Mouse (Mus musculus) MEL-GATA-1-ER (cell line): ENCODE data around the gene Lbhd2.
A peak's percentile ranks its signal among the peaks of the same experiment; 100 is the strongest.

ENCODE experiments used
- DNase-seq: peaks from one replicate; pipeline ENCODE4 v3.0.0-alpha.2; 2012; ENCODE audit warnings: low read depth; ENCODE audit errors: extremely low read depth

Gene Lbhd2

DNA sequence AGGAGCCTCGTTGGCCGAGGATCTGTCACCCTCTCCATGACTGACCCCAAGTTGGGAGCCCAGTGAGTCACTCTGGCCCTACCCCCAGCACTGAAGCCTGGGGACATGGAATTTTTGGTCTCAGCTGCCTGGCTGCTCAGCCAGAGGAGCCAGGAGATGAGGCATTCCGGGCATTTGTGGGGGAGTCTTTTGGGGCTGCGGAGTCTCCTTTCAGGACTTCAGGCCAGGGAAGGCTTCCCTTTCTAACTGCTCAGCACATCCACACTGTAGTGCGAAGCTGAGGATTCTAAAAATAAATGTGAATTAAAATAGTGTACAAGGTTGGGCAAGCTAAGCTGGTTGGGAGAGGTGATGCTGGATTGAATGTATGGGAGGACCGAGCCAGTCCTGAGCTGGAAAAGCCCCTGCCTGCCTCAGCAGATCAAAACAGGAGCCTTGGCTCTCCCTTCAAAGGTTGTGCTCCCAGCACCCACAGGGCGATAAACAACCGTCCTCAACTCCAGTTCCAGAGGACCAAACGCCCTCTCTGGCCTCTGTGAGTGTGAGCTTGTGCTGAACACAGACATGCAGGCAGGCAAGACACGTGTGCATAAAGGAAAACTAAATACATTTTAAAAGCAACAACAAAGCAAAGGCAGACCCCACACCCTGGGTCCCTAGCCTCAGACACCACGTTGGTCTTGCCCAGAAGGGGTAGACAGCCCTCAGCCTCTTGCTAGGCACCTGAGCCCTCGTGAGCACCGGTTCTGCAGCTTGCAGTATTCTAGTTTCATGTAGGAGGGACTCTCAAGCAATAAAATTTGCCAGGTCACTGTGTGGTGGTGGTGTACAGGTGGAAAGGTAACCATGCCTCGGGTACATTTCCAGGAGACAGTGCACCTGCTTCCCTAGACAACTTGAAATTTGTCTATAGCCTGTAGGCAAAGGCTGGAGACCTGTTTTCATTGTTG, 24.5 kb downstream of the Lbhd2 start:
- DNase-seq, result no peak

- peak; percentile 65 for DNase-seq
Observed at GRCm38 (mm10) chr12:111432097-111432496, 25.5 kb downstream of the Lbhd2 start.

DNA sequence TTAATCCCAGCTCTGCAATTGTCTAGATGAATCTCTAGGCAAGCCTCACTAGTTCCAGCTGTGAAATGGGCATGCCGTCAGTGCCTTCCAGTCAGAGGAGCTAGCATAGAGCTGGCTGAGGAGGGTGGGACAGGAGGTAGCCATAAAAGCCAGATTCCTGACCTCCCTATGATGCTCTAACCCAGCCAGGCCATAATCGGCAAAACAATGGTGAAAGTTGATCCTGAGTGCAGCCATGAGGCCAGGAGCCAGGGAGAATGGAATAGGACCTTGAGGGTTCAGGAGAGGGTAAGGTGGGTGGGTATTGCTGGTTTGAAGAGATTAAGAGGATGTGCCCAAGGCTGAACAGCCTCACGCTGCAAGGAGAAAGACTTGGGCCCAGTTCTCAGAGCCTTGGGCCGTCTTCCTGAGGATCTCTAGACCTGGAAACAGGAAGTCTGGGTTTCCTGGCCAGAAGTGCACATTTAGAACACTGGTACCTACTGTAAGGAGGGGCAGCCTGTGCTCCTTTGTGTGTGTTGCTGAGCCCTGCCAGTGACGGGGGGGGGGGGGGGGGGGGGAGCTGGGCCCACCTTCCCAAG, 26.2 kb downstream of the Lbhd2 start:
- DNase-seq, result no peak

DNA sequence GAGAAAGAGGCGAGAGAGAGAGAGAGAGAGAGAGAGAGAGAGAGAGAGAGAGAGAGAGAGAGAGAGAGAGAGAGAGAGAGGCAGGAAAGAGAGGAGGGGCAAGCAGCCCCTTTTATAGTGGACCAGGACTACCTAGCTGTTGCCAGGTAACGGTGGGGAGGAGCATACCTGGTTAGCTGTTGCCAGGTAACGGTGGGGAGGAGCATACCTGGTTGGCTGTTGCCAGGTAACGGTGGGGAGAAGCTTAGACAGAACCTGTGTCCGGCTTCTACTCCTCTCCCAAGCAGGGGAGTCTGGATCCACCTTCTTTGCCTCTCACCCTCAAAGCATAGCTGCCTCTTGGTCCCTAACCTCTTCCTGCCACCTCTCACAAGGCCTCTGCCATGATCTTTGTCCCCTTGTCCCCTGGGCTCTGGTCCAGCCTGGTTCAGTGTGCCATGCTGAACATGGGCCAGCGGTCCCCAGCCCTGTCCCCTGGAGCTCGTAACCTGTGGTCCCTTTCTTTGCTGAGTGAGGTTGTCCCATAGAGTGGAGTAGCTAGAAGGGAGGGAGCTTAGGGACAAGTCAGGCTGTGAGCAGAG, 27.6 kb downstream of the Lbhd2 start:
- DNase-seq, result no peak

- DNase-seq, result peak; percentile 71
Observed at GRCm38 (mm10) chr12:111434745-111435327, 28.2 kb downstream of the Lbhd2 start.

- DNase-seq, result no peak
Observed at GRCm38 (mm10) chr12:111436170-111436569, 29.6 kb downstream of the Lbhd2 start.

GRCm38 (mm10) chr12:111436640-111437039, 30.0 kb downstream of the Lbhd2 start:
- no peak for DNase-seq

- no peak for DNase-seq
Observed at GRCm38 (mm10) chr12:111437222-111437900, 30.8 kb downstream of the Lbhd2 start.

- DNase-seq, result no peak
Observed at GRCm38 (mm10) chr12:111438850-111439249, 32.2 kb downstream of the Lbhd2 start.

GRCm38 (mm10) chr12:111440701-111441373, 34.2 kb downstream of the Lbhd2 start:
- no peak for DNase-seq

- peak; percentile 61 for DNase-seq
Observed at GRCm38 (mm10) chr12:111441523-111441922, 34.9 kb downstream of the Lbhd2 start.

- peak; percentile 90 for DNase-seq
Observed at GRCm38 (mm10) chr12:111442309-111443010, 35.9 kb downstream of the Lbhd2 start, which contains the start of gene Tnfaip2. Gene Tnfaip2, plus strand, starts transcription at chr12:111442469.

- peak; percentile 92 for DNase-seq
Observed at GRCm38 (mm10) chr12:111443011-111443870, 36.6 kb downstream of the Lbhd2 start.

- DNase-seq, result no peak
Observed at GRCm38 (mm10) chr12:111443921-111444831, 37.6 kb downstream of the Lbhd2 start.

- DNase-seq, result no peak
Observed at GRCm38 (mm10) chr12:111445161-111445889, 38.7 kb downstream of the Lbhd2 start.

DNA sequence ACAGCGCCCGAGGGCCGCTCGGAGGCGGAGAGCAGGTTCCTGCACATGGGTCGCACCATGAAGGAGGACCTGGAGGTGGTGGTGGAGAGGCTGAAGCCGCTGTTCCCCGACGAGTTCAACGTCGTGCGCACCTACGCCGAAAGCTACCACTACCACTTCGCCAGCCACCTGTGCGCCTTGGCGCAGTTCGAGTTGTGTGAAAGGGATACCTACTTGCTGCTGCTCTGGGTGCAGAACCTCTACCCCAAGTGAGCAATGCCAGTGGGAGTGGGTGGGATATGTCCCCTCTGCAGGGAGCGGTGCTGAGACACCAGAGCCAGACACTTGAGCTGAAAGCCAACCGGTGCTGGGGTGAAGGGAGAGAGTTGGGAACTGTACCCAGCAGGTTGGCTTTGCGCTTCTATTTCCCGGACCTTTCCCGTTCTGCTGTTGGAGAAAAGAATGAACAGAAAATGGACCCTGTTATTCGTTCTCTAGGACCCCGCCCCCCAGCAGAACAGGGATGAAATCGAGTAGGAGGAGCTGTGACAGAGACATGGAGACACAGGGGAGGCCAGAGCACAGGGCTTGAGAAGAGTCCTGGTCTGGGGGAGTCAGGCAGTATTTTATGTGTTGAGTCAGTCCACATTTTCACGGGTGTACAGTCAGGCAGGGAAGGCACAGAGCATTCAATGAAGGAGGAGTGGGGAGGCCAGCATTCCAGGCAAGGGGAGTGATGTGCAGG, 39.4 kb downstream of the Lbhd2 start:
- DNase-seq, result no peak

GRCm38 (mm10) chr12:111446745-111447144, 40.1 kb downstream of the Lbhd2 start:
- DNase-seq, result no peak
